Mouse (Mus musculus): Measurements from ENCODE around the gene Hdac7. TPM values are rescaled to one million over a fixed set of nuclear protein-coding genes. Genes with fewer than 3 reads are reported as not detected.
A peak's percentile ranks its signal among the peaks of the same experiment; 100 is the strongest.

The Hdac7 gene
- polyA plus RNA-seq, 1 experiment from 2014 or later = 19.4 TPM

DNA sequence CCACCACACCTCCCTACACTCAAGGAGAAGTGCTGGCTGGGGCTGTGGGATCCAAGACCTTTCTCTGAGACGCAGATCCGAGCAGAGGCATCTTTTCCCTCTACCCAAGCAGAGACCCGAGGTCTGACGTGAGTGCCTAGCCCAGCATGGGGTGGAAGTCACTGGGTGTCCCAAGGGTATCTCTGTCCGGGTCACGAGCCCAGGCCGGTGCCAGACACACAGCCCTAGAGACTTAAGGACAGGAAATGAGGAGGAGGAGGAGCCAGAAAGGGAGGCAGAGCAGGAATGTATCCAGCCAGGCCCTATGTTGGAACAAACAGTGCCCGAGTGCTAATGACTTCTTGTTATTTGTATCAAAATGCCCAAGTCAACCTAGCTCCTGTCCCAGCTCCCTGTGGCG lies 81.6 kb downstream of the Hdac7 start:
- no peak overlapping the region for H3K9ac ChIP-seq (ENCODE audit: low read depth, low read length)
- H3K4me1 ChIP-seq (replicated peaks; ENCODE audit: control insufficient read depth, insufficient read depth, low read length) = peaks cover 18% of the 10 kb centered on the region
- ATAC-seq (ENCODE audit: low FRiP score) (no peak), DNase-seq (ENCODE audit: low spot score) (no peak)
- H3K4me3 ChIP-seq (ENCODE audit: low read depth, low read length) = no peak overlapping the region
- no peaks in the 10 kb centered on the region for H3K9me3 ChIP-seq (ENCODE audit: control insufficient read depth, low read length)
- H3K36me3 ChIP-seq (ENCODE audit: control insufficient read depth, insufficient read depth, low read length) = no peaks in the 10 kb centered on the region
- peaks cover 12% of the 10 kb centered on the region for H3K27me3 ChIP-seq (ENCODE audit: control insufficient read depth, insufficient read depth, low read length)
- WGBS = 65% methylated on average over 9 of the region's 9 CpGs
- no peak overlapping the region for H3K27ac ChIP-seq (ENCODE audit: low read depth, low read length)
- H3K4me2 ChIP-seq (replicated peaks; ENCODE audit: low read depth, low read length) = no peak overlapping the region

DNA sequence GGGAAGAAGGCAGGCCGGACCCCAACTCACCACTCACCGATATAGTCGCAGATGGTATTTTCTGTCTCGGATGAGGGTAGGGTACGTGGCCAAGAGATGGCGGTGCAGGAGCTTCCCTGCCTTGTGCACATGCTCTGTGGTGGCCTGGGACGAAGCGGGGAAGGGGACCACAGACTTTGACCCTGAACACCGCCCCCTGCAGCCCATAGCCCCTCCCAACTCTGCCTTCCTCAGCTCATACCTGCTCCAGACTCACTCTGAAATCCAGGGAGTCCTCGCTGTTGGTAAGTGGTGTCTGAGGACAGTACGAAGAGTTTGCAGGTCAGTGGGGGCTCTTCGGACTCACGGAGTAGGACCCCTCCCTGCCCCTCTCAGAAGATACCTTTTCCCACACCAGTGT lies 82.9 kb downstream of the Hdac7 start:
- no peak overlapping the region for H3K4me2 ChIP-seq (replicated peaks; ENCODE audit: low read depth, low read length)
- WGBS = 38% methylated on average over 13 of the region's 13 CpGs
- no peak for ATAC-seq (ENCODE audit: low FRiP score)
- no peak overlapping the region for H3K4me3 ChIP-seq (ENCODE audit: low read depth, low read length)
- H3K4me1 ChIP-seq (replicated peaks; ENCODE audit: control insufficient read depth, insufficient read depth, low read length) = peaks cover 9% of the 10 kb centered on the region
- H3K27ac ChIP-seq (ENCODE audit: low read depth, low read length) = no peak overlapping the region
- H3K9ac ChIP-seq (ENCODE audit: low read depth, low read length) = no peak overlapping the region
- no peaks in the 10 kb centered on the region; the same call in 1 of the 2 replicates for H3K27me3 ChIP-seq (ENCODE audit: control insufficient read depth, insufficient read depth, low read length)
- DNase-seq (ENCODE audit: low spot score) = no peak
- no peaks in the 10 kb centered on the region for H3K36me3 ChIP-seq (ENCODE audit: control insufficient read depth, insufficient read depth, low read length)
- H3K9me3 ChIP-seq (ENCODE audit: control insufficient read depth, low read length) = no peaks in the 10 kb centered on the region

DNA sequence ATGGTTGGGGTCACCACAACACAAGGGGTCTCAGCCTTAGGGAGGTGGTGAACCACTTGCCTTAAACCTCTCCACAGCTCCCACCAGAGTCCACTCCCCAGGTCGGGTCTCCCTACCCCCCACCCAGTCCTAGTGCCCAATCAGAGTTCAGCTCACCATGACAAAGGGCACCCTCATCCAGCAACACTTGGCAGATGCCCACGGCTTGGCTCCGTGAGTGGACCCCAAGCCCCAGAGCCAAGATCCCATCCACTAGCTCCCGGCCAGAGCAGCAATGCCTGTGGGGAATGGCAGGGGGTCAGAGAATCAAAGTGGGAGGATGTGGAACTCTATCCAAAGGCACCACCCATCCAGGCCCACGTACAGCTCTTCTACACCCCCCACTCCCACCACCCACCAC lies 83.3 kb downstream of the Hdac7 start:
- no peaks in the 10 kb centered on the region for H3K9me3 ChIP-seq (ENCODE audit: control insufficient read depth, low read length)
- no peak overlapping the region for H3K4me3 ChIP-seq (ENCODE audit: low read depth, low read length)
- DNase-seq (ENCODE audit: low spot score) (no peak), ATAC-seq (ENCODE audit: low FRiP score) (no peak)
- no peak overlapping the region for H3K4me2 ChIP-seq (replicated peaks; ENCODE audit: low read depth, low read length)
- H3K4me1 ChIP-seq (replicated peaks; ENCODE audit: control insufficient read depth, insufficient read depth, low read length) = peaks cover 6% of the 10 kb centered on the region
- H3K9ac ChIP-seq (ENCODE audit: low read depth, low read length) = no peak overlapping the region
- H3K27ac ChIP-seq (ENCODE audit: low read depth, low read length) = no peak overlapping the region
- 74% methylated on average over 5 of the region's 5 CpGs for WGBS
- no peaks in the 10 kb centered on the region; the same call in 1 of the 2 replicates for H3K27me3 ChIP-seq (ENCODE audit: control insufficient read depth, insufficient read depth, low read length)
- no peaks in the 10 kb centered on the region for H3K36me3 ChIP-seq (ENCODE audit: control insufficient read depth, insufficient read depth, low read length)

DNA sequence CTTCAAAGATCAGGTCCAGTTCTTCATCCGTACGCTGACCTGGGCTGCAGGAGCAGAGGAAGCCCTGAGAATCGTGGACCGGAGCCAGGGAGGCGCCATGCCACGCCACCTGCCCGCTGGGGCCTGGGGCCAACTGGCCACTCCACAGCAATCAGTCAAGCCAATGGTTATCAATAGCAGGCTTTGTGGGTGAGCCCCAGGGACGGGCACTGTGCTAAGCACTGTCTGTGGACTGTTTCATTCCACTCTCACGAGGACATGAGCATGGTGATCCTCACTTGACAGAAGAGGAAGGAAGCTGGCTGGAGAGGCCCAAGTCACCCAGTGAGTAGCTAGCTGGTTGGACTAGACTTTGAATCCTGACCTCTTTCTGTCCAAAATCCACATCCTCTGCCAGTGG lies 84.3 kb downstream of the Hdac7 start:
- Histone ChIP-seq H3K36me3 (ENCODE audit: control insufficient read depth, insufficient read depth, low read length) (no peaks in the 10 kb centered on the region), H3K4me1 (replicated peaks; ENCODE audit: control insufficient read depth, insufficient read depth, low read length) (peaks cover 2% of the 10 kb centered on the region), H3K27ac (ENCODE audit: low read depth, low read length) (no peak overlapping the region), H3K9me3 (ENCODE audit: control insufficient read depth, low read length) (no peaks in the 10 kb centered on the region), H3K4me3 (ENCODE audit: low read depth, low read length) (no peak overlapping the region), H3K4me2 (replicated peaks; ENCODE audit: low read depth, low read length) (no peak overlapping the region), H3K27me3 (ENCODE audit: control insufficient read depth, insufficient read depth, low read length) (no peaks in the 10 kb centered on the region), H3K9ac (ENCODE audit: low read depth, low read length) (no peak overlapping the region)
- DNase-seq (ENCODE audit: low spot score) = no peak
- no peak for ATAC-seq (ENCODE audit: low FRiP score)
- 90% methylated on average over 9 of the region's 9 CpGs for WGBS

DNA sequence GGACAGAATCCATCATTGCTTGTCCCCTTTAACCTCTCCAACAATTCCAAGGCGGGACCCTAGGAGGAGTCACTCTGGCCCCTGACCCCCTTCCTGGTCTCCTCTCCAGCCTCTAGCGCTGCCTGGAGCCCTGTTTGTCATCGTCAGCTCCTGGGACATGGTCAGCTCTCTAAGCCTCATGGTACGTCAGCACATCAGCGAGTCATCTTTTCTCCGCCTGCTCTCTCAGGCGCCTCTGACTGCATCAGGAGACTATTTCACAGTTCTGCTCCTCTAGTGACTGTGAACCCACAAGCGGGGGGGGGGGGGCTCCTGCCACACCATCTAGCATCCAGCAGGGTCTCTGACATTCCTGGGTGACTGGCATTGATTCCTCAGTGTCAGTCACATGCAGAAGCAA lies 88.9 kb downstream of the Hdac7 start:
- H3K36me3 ChIP-seq (ENCODE audit: control insufficient read depth, insufficient read depth, low read length) = no peaks in the 10 kb centered on the region
- no peak for ATAC-seq (ENCODE audit: low FRiP score)
- H3K9ac ChIP-seq (ENCODE audit: low read depth, low read length) = no peak overlapping the region
- WGBS = 37% methylated on average over 8 of the region's 8 CpGs
- DNase-seq (ENCODE audit: low spot score) = no peak
- H3K4me1 ChIP-seq (replicated peaks; ENCODE audit: control insufficient read depth, insufficient read depth, low read length) = peaks cover 2% of the 10 kb centered on the region
- no peak overlapping the region for H3K27ac ChIP-seq (ENCODE audit: low read depth, low read length)
- no peak overlapping the region for H3K4me3 ChIP-seq (ENCODE audit: low read depth, low read length)
- no peak overlapping the region for H3K4me2 ChIP-seq (replicated peaks; ENCODE audit: low read depth, low read length)
- H3K9me3 ChIP-seq (ENCODE audit: control insufficient read depth, low read length) = no peaks in the 10 kb centered on the region
- no peaks in the 10 kb centered on the region for H3K27me3 ChIP-seq (ENCODE audit: control insufficient read depth, insufficient read depth, low read length)

DNA sequence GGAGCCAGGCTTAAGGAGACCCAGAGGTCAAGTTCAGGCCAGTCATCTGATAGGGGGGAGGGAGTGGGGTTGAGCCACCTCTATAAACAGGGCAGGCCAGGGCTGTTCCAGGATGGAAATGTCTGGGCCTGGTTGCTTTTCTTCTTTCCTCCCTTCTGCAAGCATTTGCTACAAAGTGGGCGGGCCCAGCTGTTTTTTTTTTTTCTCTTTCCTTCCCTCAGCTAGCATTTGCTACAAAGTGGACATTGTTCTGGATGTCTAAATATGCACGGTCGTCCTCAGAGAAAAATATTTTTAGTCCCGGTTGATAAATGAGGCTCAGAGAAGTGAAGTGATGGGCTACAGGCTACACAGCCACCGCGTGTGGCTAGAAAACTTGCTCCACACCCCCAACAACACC lies 89.8 kb downstream of the Hdac7 start:
- no peak overlapping the region for H3K9ac ChIP-seq (ENCODE audit: low read depth, low read length)
- WGBS = 69% methylated on average over 6 of the region's 6 CpGs
- no peak overlapping the region for H3K27ac ChIP-seq (ENCODE audit: low read depth, low read length)
- H3K27me3 ChIP-seq (ENCODE audit: control insufficient read depth, insufficient read depth, low read length) = no peaks in the 10 kb centered on the region
- no peak for ATAC-seq (ENCODE audit: low FRiP score)
- H3K4me2 ChIP-seq (replicated peaks; ENCODE audit: low read depth, low read length) = no peak overlapping the region
- H3K4me1 ChIP-seq (replicated peaks; ENCODE audit: control insufficient read depth, insufficient read depth, low read length) = peaks cover 2% of the 10 kb centered on the region
- no peaks in the 10 kb centered on the region for H3K9me3 ChIP-seq (ENCODE audit: control insufficient read depth, low read length)
- no peak for DNase-seq (ENCODE audit: low spot score)
- no peaks in the 10 kb centered on the region for H3K36me3 ChIP-seq (ENCODE audit: control insufficient read depth, insufficient read depth, low read length)
- no peak overlapping the region for H3K4me3 ChIP-seq (ENCODE audit: low read depth, low read length)

DNA sequence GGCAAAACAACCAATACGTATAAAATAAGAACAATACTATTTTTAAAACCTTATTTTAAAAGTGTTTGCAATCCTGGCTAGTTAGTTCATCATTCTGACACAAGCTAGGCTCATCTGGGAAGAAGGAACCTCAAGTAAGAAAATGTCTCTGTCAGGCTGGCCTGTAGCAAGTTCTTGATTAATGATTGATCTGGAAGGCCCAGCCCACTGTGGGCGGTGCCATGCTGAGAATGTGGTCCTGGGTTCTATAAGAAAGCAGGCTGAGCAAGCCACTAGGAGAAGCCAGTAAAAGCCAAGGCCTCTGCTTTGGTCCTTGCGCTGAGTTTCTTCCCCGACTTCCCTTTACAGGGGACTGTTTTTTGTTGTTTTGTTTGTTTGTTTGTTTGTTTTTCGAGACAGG lies 91.8 kb downstream of the Hdac7 start:
- no peak overlapping the region for H3K4me2 ChIP-seq (replicated peaks; ENCODE audit: low read depth, low read length)
- peaks cover 4% of the 10 kb centered on the region for H3K4me1 ChIP-seq (replicated peaks; ENCODE audit: control insufficient read depth, insufficient read depth, low read length)
- no peaks in the 10 kb centered on the region for H3K27me3 ChIP-seq (ENCODE audit: control insufficient read depth, insufficient read depth, low read length)
- DNase-seq (ENCODE audit: low spot score) = no peak
- no peak overlapping the region for H3K9ac ChIP-seq (ENCODE audit: low read depth, low read length)
- 95% methylated on average over 5 of the region's 5 CpGs for WGBS
- no peak overlapping the region for H3K27ac ChIP-seq (ENCODE audit: low read depth, low read length)
- no peak for ATAC-seq (ENCODE audit: low FRiP score)
- no peak overlapping the region for H3K4me3 ChIP-seq (ENCODE audit: low read depth, low read length)
- H3K9me3 ChIP-seq (ENCODE audit: control insufficient read depth, low read length) = no peaks in the 10 kb centered on the region
- H3K36me3 ChIP-seq (ENCODE audit: control insufficient read depth, insufficient read depth, low read length) = no peaks in the 10 kb centered on the region

DNA sequence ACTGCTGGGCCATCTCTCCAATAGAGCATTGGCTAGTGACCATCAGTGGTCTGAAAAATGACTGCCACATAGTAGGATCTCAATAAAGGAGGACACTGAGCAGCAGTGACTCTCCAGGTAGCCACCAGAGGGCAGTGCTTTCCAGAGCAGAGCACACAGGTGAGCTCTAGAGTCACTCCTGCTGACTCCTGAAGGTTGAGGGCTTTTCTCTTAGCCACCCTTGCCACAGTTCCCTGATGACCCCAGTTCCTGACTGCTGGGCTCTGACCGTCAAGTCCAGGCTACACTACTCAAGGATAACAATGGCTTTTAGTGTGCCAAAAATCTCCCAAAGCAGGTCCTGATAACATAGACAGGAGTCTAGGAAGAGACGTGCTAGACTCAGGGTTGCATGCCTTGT lies 92.6 kb downstream of the Hdac7 start:
- WGBS = 89% methylated on average over 2 of the region's 2 CpGs

DNA sequence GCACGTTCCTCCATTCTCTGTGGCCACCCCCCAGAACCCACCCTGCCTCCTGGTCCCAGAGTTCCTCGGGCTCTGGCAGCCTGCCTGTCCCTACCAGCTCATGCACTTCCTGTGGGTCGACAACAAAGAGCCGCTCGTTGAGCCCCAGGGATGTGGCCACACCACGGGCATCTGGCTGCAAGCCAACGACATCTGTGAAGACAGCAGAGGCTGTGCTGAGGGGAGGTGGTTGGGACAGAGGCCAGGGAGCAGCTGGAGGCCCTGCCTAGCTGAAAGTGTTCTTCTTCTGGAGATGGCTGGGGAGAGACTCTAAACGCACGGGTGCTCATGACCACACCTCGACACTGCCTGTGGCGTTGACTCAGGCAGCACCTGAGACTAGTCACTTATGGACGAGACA lies 93.6 kb downstream of the Hdac7 start:
- H3K4me3 ChIP-seq (ENCODE audit: low read depth, low read length) = no peak overlapping the region
- no peaks in the 10 kb centered on the region for H3K9me3 ChIP-seq (ENCODE audit: control insufficient read depth, low read length)
- H3K27me3 ChIP-seq (ENCODE audit: control insufficient read depth, insufficient read depth, low read length) = no peaks in the 10 kb centered on the region
- no peaks in the 10 kb centered on the region for H3K36me3 ChIP-seq (ENCODE audit: control insufficient read depth, insufficient read depth, low read length)
- ATAC-seq (ENCODE audit: low FRiP score) (peak; percentile 70), DNase-seq (ENCODE audit: low spot score) (peak; percentile 51)
- no peak overlapping the region for H3K27ac ChIP-seq (ENCODE audit: low read depth, low read length)
- H3K9ac ChIP-seq (ENCODE audit: low read depth, low read length) = no peak overlapping the region
- WGBS = 52% methylated on average over 12 of the region's 12 CpGs
- H3K4me1 ChIP-seq (replicated peaks; ENCODE audit: control insufficient read depth, insufficient read depth, low read length) = peaks cover 4% of the 10 kb centered on the region
- H3K4me2 ChIP-seq (replicated peaks; ENCODE audit: low read depth, low read length) = no peak overlapping the region

More for the DNA sequence above, 92.6 kb downstream of the Hdac7 start:
- Histone ChIP-seq H3K4me3 (ENCODE audit: low read depth, low read length) (no peak overlapping the region), H3K9ac (ENCODE audit: low read depth, low read length) (no peak overlapping the region), H3K9me3 (ENCODE audit: control insufficient read depth, low read length) (no peaks in the 10 kb centered on the region), H3K4me1 (replicated peaks; ENCODE audit: control insufficient read depth, insufficient read depth, low read length) (peaks cover 4% of the 10 kb centered on the region), H3K27me3 (ENCODE audit: control insufficient read depth, insufficient read depth, low read length) (no peaks in the 10 kb centered on the region), H3K4me2 (replicated peaks; ENCODE audit: low read depth, low read length) (no peak overlapping the region), H3K36me3 (ENCODE audit: control insufficient read depth, insufficient read depth, low read length) (no peaks in the 10 kb centered on the region), H3K27ac (ENCODE audit: low read depth, low read length) (no peak overlapping the region)
- ATAC-seq (ENCODE audit: low FRiP score) = no peak
- DNase-seq (ENCODE audit: low spot score) = no peak
